Mouse (Mus musculus): Measurements from ENCODE around the gene Fgf8. TPM values are rescaled to one million over a fixed set of nuclear protein-coding genes. Genes with fewer than 3 reads are reported as not detected.

The Fgf8 gene
- polyA plus RNA-seq (2015; fragmentation: Nextera tagmentation; extraction: Ambion mirVana): not detected in 2 replicates

DNA sequence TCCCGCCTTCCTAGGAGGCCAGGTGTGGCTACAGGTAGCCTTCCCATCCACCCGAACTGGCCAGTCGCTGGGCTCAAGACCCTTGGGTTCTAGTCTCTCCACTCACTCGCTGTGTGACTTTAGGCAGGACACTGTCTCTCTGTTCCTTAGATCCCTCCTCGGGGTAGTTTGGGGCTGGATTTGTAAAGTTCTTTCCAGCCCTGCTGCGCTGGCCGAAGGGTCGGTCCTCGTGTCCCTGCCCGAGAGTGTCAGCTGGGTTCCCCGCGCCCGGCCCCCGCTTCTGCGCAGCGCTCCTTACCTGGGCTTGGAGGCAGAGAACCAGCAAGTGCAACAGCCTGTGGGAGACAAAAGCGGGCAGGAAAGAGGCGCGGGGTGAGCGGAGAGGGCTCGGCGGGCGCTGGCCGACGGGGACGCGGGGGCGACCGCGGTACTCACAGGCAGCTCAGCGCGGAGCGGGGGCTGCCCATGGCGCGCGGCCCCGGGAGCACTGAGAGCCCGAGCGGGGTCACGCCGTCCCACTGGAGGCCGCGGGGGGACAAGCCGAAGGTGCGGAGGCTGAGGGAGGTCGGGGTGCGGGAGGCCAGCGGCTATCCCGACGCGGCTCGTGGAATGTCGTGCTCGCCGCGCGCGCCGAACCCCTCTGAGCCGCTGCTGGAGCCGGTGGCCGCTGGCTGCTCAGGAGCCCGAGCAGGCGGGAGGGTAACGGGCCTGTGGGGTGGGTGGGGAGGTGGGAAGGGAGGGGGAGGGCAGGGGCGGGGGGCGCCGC is at the start of gene Fgf8:
Gene Fgf8, minus strand, starts transcription at position 698 of the 766 bp plus-strand sequence.
- peak within 1 kb of the TSS; percentile 42 for H3K4me3 ChIP-seq (ENCODE audit: low read depth, low read length)
- no peaks in the 10 kb centered on the region for H3K9me3 ChIP-seq (ENCODE audit: low read length)
- no peak within 1 kb of the TSS for H3K9ac ChIP-seq (replicated peaks; ENCODE audit: low read depth)
- H3K27ac ChIP-seq (ENCODE audit: low read length): no peak within 1 kb of the TSS
- no peak; the same call in 1 of the 2 replicates for ATAC-seq
- H3K36me3 ChIP-seq (ENCODE audit: insufficient read depth, low read length): no peaks in the 10 kb centered on the region
- no peak for TF ChIP-seq CTCF (IDR thresholded peaks at IDR 0.05)
- TF ChIP-seq EP300 (IDR thresholded peaks at IDR 0.05): no peak
- under 1% methylated on average over 41 of the region's 68 CpGs for WGBS
- H3K4me1 ChIP-seq (ENCODE audit: insufficient read depth, low read depth, low read length): peaks cover 7% of the 10 kb centered on the region; the same call in 1 of the 2 replicates
- H3K4me2 ChIP-seq (replicated peaks; ENCODE audit: low read depth, low read length): peak within 1 kb of the TSS; percentile 76
- peaks cover 65% of the 10 kb centered on the region for H3K27me3 ChIP-seq (replicated peaks; ENCODE audit: insufficient read depth, low read length)
- no peak for DNase-seq (ENCODE audit: low spot score)

- no peak overlapping the region for H3K9ac ChIP-seq (replicated peaks; ENCODE audit: low read depth)
- DNase-seq (ENCODE audit: low spot score): no peak
- H3K27ac ChIP-seq (ENCODE audit: low read length): no peak overlapping the region
- TF ChIP-seq EP300 (IDR thresholded peaks at IDR 0.05): no peak
- no peak for TF ChIP-seq CTCF (IDR thresholded peaks at IDR 0.05)
- H3K9me3 ChIP-seq (ENCODE audit: low read length): no peaks in the 10 kb centered on the region
- no peak overlapping the region for H3K4me2 ChIP-seq (replicated peaks; ENCODE audit: low read depth, low read length)
- H3K4me1 ChIP-seq (ENCODE audit: insufficient read depth, low read depth, low read length): no peaks in the 10 kb centered on the region
- no peaks in the 10 kb centered on the region for H3K27me3 ChIP-seq (replicated peaks; ENCODE audit: insufficient read depth, low read length)
- 74% methylated on average over 6 of the region's 6 CpGs for WGBS
- no peak for ATAC-seq
- no peak overlapping the region for H3K4me3 ChIP-seq (ENCODE audit: low read depth, low read length)
- no peaks in the 10 kb centered on the region for H3K36me3 ChIP-seq (ENCODE audit: insufficient read depth, low read length)
Measured at GRCm38 (mm10) chr19:45792404-45792803, 49.7 kb upstream of the Fgf8 start.

- no peak overlapping the region for H3K4me2 ChIP-seq (replicated peaks; ENCODE audit: low read depth, low read length)
- H3K9ac ChIP-seq (replicated peaks; ENCODE audit: low read depth): no peak overlapping the region
- peak overlapping the region; percentile 60; the same call in 1 of the 2 replicates for H3K27ac ChIP-seq (ENCODE audit: low read length)
- H3K4me3 ChIP-seq (ENCODE audit: low read depth, low read length): no peak overlapping the region
- no peak for TF ChIP-seq CTCF (IDR thresholded peaks at IDR 0.05)
- peak; percentile 53; the same call in 1 of the 2 replicates for TF ChIP-seq EP300 (IDR thresholded peaks at IDR 0.05)
- no peaks in the 10 kb centered on the region for H3K4me1 ChIP-seq (ENCODE audit: insufficient read depth, low read depth, low read length)
- DNase-seq (ENCODE audit: low spot score): peak; percentile 90
- ATAC-seq: peak; percentile 84
- H3K9me3 ChIP-seq (ENCODE audit: low read length): no peaks in the 10 kb centered on the region
- no peaks in the 10 kb centered on the region for H3K36me3 ChIP-seq (ENCODE audit: insufficient read depth, low read length)
- no peaks in the 10 kb centered on the region for H3K27me3 ChIP-seq (replicated peaks; ENCODE audit: insufficient read depth, low read length)
- 66% methylated on average over 13 of the region's 13 CpGs for WGBS
Measured at GRCm38 (mm10) chr19:45789888-45790874, 47.5 kb upstream of the Fgf8 start.

- no peak for DNase-seq (ENCODE audit: low spot score)
- H3K27ac ChIP-seq (ENCODE audit: low read length): no peak overlapping the region
Measured at GRCm38 (mm10) chr19:45789365-45789764, 46.6 kb upstream of the Fgf8 start.

GRCm38 (mm10) chr19:45788337-45788736 is 45.6 kb upstream of the Fgf8 start:
- Histone ChIP-seq H3K9me3 (ENCODE audit: low read length) (no peaks in the 10 kb centered on the region), H3K36me3 (ENCODE audit: insufficient read depth, low read length) (no peaks in the 10 kb centered on the region), H3K27ac (ENCODE audit: low read length) (no peak overlapping the region), H3K4me2 (replicated peaks; ENCODE audit: low read depth, low read length) (no peak overlapping the region), H3K4me1 (ENCODE audit: insufficient read depth, low read depth, low read length) (no peaks in the 10 kb centered on the region; the same call in 1 of the 2 replicates), H3K27me3 (replicated peaks; ENCODE audit: insufficient read depth, low read length) (no peaks in the 10 kb centered on the region), H3K4me3 (ENCODE audit: low read depth, low read length) (no peak overlapping the region), H3K9ac (replicated peaks; ENCODE audit: low read depth) (no peak overlapping the region)
- 76% methylated on average over 4 of the region's 4 CpGs for WGBS
- TF ChIP-seq EP300 (IDR thresholded peaks at IDR 0.05) (peak; percentile 25; the same call in 1 of the 2 replicates), CTCF (IDR thresholded peaks at IDR 0.05) (no peak)
- ATAC-seq (no peak), DNase-seq (ENCODE audit: low spot score) (no peak)

More at GRCm38 (mm10) chr19:45789365-45789764, 46.6 kb upstream of the Fgf8 start:
- Histone ChIP-seq H3K4me1 (ENCODE audit: insufficient read depth, low read depth, low read length) (no peaks in the 10 kb centered on the region), H3K4me2 (replicated peaks; ENCODE audit: low read depth, low read length) (no peak overlapping the region), H3K9ac (replicated peaks; ENCODE audit: low read depth) (no peak overlapping the region), H3K4me3 (ENCODE audit: low read depth, low read length) (no peak overlapping the region), H3K27me3 (replicated peaks; ENCODE audit: insufficient read depth, low read length) (no peaks in the 10 kb centered on the region), H3K36me3 (ENCODE audit: insufficient read depth, low read length) (no peaks in the 10 kb centered on the region), H3K9me3 (ENCODE audit: low read length) (no peaks in the 10 kb centered on the region)
- no peak for ATAC-seq
- TF ChIP-seq CTCF (IDR thresholded peaks at IDR 0.05) (no peak), EP300 (IDR thresholded peaks at IDR 0.05) (no peak)
- WGBS: 81% methylated on average over 7 of the region's 7 CpGs

DNA sequence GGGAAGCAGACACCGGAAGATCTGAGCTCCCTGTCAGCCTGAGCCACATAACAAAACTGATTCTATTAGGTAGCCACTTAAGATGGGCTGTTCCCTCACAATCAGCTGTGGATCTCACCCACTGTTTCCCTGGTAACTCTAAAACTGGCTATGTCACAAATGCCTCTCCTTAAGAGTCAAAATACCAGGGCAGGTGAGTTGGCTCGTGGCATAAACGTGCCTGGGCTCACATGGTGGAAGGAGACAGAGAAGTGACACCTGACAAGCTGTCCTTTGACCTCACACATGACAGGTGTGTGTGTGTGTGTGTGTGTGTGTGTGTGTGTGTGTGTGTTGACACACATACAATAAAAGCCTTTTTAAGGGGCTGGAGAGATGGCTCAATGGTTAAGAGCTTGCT is 44.7 kb upstream of the Fgf8 start:
- ATAC-seq: no peak
- DNase-seq (ENCODE audit: low spot score): peak; percentile 67
- Histone ChIP-seq H3K36me3 (ENCODE audit: insufficient read depth, low read length) (no peaks in the 10 kb centered on the region), H3K4me3 (ENCODE audit: low read depth, low read length) (no peak overlapping the region), H3K27me3 (replicated peaks; ENCODE audit: insufficient read depth, low read length) (no peaks in the 10 kb centered on the region), H3K4me1 (ENCODE audit: insufficient read depth, low read depth, low read length) (no peaks in the 10 kb centered on the region; the same call in 1 of the 2 replicates), H3K9me3 (ENCODE audit: low read length) (no peaks in the 10 kb centered on the region), H3K4me2 (replicated peaks; ENCODE audit: low read depth, low read length) (no peak overlapping the region), H3K27ac (ENCODE audit: low read length) (no peak overlapping the region), H3K9ac (replicated peaks; ENCODE audit: low read depth) (no peak overlapping the region)
- no peak for TF ChIP-seq EP300 (IDR thresholded peaks at IDR 0.05)
- 47% methylated on average over 3 of the region's 3 CpGs for WGBS
